Mouse (Mus musculus): ENCODE results near the gene Usp20.

Usp20 gene

GRCm38 (mm10) chr2:31069506-31069905, 87.4 kb downstream of the Usp20 start:
- no peak for DNase-seq (ENCODE audit: low read depth, low spot score)
